In genomic region chr11:67414346-67414940, GRCm38 (mm10) we compare ENCODE assay signal across 12 mouse cellular contexts. TPM values are rescaled to one million over a fixed set of nuclear protein-coding genes. Genes with fewer than 3 reads are reported as not detected.
A peak's percentile ranks its signal among the peaks of the same experiment; 100 is the strongest.
DNase-seq lines count a peak whose midpoint lies in the region; ATAC-seq and TF ChIP-seq lines count a peak whose summit lies in the region.
"Had no signal": no experiment of that assay in that cellular context is flagged by ENCODE, and none has a peak within 500 bp of the region (broad histone marks: within the 10 kb centered on the region; RNA-seq: fewer than 3 reads in every experiment).

No protein-coding gene starts in this region.

- peak; percentile 48 for DNase-seq in hindbrain, postnatal 0 days (ENCODE audit: low spot score)
- no peak for DNase-seq in hindbrain, embryonic 11.5 days (ENCODE audit: low spot score)
- peak; percentile 56 for DNase-seq in brain, embryonic 14.5 days (ENCODE audit: low read depth)
- peak; percentile 2 to 10 for DNase-seq in cerebellum, postnatal 36 days
- peak; percentile 15 to 32 for DNase-seq in left cerebral cortex, postnatal 14 days (ENCODE audit: low spot score in 2 of 2)
- no peak for DNase-seq in gastrocnemius, postnatal 10 days
- DNase-seq in ovary, postnatal 10 days (ENCODE audit: low spot score) = no peak
- DNase-seq: gastrocnemius, postnatal 36 days had no signal

- H3K27me3 ChIP-seq in hindbrain, postnatal 0 days (ENCODE audit: insufficient read depth, low read length) = no peaks in the 10 kb centered on the region
- H3K27me3 ChIP-seq in hindbrain, embryonic 11.5 days (ENCODE audit: control insufficient read depth, insufficient read depth, low read length) = no peaks in the 10 kb centered on the region
- H3K27me3 ChIP-seq: intestine, embryonic 15.5 days had no signal

- H3K9me3 ChIP-seq in hindbrain, postnatal 0 days (ENCODE audit: low read length) = no peaks in the 10 kb centered on the region
- H3K9me3 ChIP-seq in hindbrain, embryonic 11.5 days (ENCODE audit: control insufficient read depth, low read length) = no peaks in the 10 kb centered on the region
- H3K9me3 ChIP-seq: intestine, embryonic 15.5 days had no signal

- TF ChIP-seq POLR2A in brain, embryonic 14.5 days (IDR thresholded peaks at IDR 0.05; ENCODE audit: borderline replicate concordance, extremely low read depth, insufficient read depth, insufficient read length, poor library complexity, severe bottlenecking) = no peak

- no peak overlapping the region for H3K27ac ChIP-seq in hindbrain, postnatal 0 days
- H3K27ac ChIP-seq in hindbrain, embryonic 11.5 days (ENCODE audit: low read depth, low read length) = no peak overlapping the region
- H3K27ac ChIP-seq: intestine, embryonic 15.5 days; stomach, postnatal 0 days had no signal

- H3K9ac ChIP-seq in hindbrain, postnatal 0 days (replicated peaks; ENCODE audit: low read length) = no peak overlapping the region
- no peak overlapping the region for H3K9ac ChIP-seq in hindbrain, embryonic 11.5 days (ENCODE audit: low read depth, low read length)
- H3K9ac ChIP-seq: intestine, embryonic 15.5 days had no signal

- H3K4me1 ChIP-seq in hindbrain, postnatal 0 days (ENCODE audit: insufficient read depth, low read length) = no peaks in the 10 kb centered on the region
- no peaks in the 10 kb centered on the region for H3K4me1 ChIP-seq in hindbrain, embryonic 11.5 days (replicated peaks; ENCODE audit: control insufficient read depth, insufficient read depth, low read length)
- H3K4me1 ChIP-seq: intestine, embryonic 15.5 days had no signal

- ATAC-seq in hindbrain, postnatal 0 days = no peak
- ATAC-seq in hindbrain, embryonic 11.5 days (ENCODE audit: low FRiP score) = no peak
- ATAC-seq: activated CD4-positive, CD25-positive, alpha-beta regulatory T cell, adult 4 months; intestine, embryonic 15.5 days had no signal

- H3K36me3 ChIP-seq in hindbrain, postnatal 0 days (ENCODE audit: insufficient read depth, low read length) = no peaks in the 10 kb centered on the region
- H3K36me3 ChIP-seq in hindbrain, embryonic 11.5 days (ENCODE audit: control insufficient read depth, insufficient read depth, low read length) = no peaks in the 10 kb centered on the region
- H3K36me3 ChIP-seq: intestine, embryonic 15.5 days had no signal

- intact Hi-C loops in left cerebral cortex, postnatal 14 days (cut with DNase I) = no loop called here

- 71% methylated on average over 6 of the region's 6 CpGs for WGBS in hindbrain, postnatal 0 days
- 88% methylated on average over 6 of the region's 6 CpGs for WGBS in hindbrain, embryonic 11.5 days

- TF ChIP-seq CTCF in hindbrain, postnatal 0 days (IDR thresholded peaks at IDR 0.05; ENCODE audit: low read depth) = no peak
- TF ChIP-seq CTCF in brain, embryonic 14.5 days (IDR thresholded peaks at IDR 0.05; ENCODE audit: borderline replicate concordance, extremely low read depth, insufficient read depth, insufficient read length) = no peak

- no peak overlapping the region for H3K4me2 ChIP-seq in hindbrain, postnatal 0 days (ENCODE audit: low read depth, low read length)
- H3K4me2 ChIP-seq in hindbrain, embryonic 11.5 days (replicated peaks; ENCODE audit: low read depth, low read length) = no peak overlapping the region
- H3K4me2 ChIP-seq: intestine, embryonic 15.5 days had no signal

- H3K4me3 ChIP-seq in hindbrain, postnatal 0 days (ENCODE audit: low read length) = no peak overlapping the region
- no peak overlapping the region for H3K4me3 ChIP-seq in hindbrain, embryonic 11.5 days (ENCODE audit: low read depth, low read length)
- H3K4me3 ChIP-seq: intestine, embryonic 15.5 days; myocyte had no signal

RNA-seq across cellular contexts. Expression of gene Gas7, which starts 40.8 kb away (rescaled TPM):
- 73.1 and 76.0 TPM in 2 replicates for total RNA-seq in hindbrain, postnatal 0 days (2014; rRNA removed)
- polyA plus RNA-seq in hindbrain, postnatal 0 days (2015; fragmentation: Nextera tagmentation; extraction: Ambion mirVana) = 43.8 and 46.8 TPM in 2 replicates
- polyA plus RNA-seq in hindbrain, embryonic 11.5 days (2014; fragmentation: Nextera tagmentation; extraction: Ambion mirVana) = 2.6 and 4.2 TPM in 2 replicates
- polyA plus RNA-seq in brain, embryonic 14.5 days (2012; rRNA removed) = 18.5 and 22.1 TPM in 2 replicates
- 100 to 1,000 TPM; 563 to 593 TPM for total RNA-seq in left cerebral cortex, postnatal 14 days (2021)
- 10 to 100 TPM; 22.7 to 27.1 TPM for total RNA-seq in gastrocnemius, postnatal 10 days (2021)

Comparison
In these comparisons a context has a peak if more than half of its experiments do, and no peak if none do; other contexts are left out.
1. DNase-seq: peak in hindbrain, postnatal 0 days (single experiment), brain, embryonic 14.5 days (single experiment), cerebellum, postnatal 36 days (2 of 2) and left cerebral cortex, postnatal 14 days (2 of 2); none in hindbrain, embryonic 11.5 days (single experiment), gastrocnemius, postnatal 10 days (single experiment) and ovary, postnatal 10 days (single experiment).